Mouse (Mus musculus): ENCODE measurements around the gene Lrch3.
A peak's percentile ranks its signal among the peaks of the same experiment; 100 is the strongest.
"Not testable (repeated sequence)": the region's sequence is repeated elsewhere in the genome, so short reads cannot be mapped to it uniquely, and the experiment has no call there.

The Lrch3 gene

DNA sequence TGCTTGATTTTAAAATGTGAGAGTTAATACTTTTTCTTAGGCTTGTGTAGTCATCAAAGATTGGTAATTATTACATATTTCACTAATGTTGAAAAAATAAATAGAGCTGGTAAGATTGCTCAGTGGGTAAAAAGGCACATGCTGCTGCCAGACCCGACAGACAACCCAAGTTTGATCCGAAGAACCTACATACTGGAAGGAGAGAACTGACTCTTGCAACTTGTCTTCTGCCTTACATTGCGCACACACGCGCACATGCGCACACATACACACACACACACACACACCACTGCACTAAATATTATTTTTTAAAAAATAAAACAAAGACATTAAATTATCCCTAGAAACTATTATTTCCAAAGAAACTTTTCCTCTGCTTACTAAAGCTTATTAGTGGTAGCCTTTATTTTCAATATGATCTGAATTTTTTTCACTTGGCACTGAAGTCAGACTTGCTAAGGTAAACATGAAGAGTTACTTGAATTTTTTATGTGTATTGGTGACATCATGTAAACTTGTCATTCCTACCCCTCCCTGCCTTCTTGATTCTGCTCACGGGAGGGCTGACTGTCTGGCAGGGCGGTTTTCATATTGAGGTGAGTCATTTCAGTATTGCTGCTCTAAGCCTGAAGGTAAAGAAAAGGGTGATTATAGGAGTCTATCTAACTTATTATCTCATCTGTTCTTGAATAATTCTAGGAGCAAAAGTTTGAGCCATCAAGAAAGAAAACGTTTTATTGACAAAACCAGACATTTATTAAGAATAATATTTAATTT is 1.6 kb downstream of the Lrch3 start:
- DNase-seq (ENCODE audit: low spot score) = no peak

DNA sequence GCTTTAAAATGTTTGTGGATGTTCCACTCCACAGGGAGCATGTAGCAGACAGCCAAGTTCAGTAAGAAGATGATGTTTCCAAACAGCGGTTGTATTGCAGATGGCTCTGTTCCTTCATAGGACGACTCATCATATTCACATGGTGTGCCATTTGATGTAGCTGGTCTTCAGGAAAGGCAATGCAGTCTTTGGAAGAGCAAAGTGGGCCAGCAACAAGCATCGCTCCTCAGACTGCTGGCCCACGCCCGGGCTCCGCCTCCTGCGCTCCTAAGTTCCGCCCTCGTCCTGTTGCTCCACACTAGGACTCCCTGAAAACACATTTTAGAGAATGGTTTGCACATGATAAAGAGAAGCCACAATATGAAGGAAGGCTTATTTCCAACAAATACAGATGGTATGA is 12.7 kb downstream of the Lrch3 start:
- DNase-seq (ENCODE audit: low spot score) = not testable (repeated sequence)

DNA sequence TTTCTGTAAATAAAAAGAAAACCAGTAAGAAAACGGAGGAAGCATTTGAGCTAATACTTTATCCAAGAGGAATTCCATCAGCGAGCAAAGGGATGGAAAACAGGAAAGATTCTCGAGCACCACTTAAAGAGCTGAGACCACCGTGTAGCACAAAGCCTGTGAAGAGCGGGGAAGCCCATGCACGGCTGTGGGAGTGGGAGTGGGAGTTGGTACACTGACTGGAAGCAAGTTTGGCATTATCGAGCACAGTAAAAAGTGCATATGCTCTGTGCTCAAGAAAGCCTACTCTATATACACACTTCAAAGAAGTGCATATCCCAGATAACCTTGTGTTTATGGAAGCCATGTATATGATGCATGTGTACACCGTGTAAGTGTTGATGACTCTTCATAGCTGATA is 13.1 kb downstream of the Lrch3 start:
- DNase-seq (ENCODE audit: low spot score) = no peak

DNA sequence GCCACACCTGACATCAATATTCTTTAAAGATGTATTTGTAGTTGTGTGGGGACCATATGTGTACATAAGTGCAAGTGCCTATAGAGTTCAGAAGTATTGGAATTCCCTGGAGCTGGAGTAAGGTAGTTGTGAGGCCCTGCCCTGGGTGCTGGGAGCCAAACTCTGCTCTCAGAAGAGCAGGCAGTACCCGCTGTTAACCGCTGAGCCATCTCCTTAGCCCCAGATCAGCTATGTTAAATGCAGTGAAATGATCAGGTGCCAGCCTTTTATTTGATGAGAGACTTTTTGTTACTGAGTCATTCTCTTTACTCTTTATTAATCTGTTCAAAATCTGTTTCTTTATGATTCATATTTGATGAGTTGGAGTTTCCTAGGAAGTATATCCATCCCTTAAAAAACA is 16.0 kb downstream of the Lrch3 start:
- no peak for DNase-seq (ENCODE audit: low spot score)

DNA sequence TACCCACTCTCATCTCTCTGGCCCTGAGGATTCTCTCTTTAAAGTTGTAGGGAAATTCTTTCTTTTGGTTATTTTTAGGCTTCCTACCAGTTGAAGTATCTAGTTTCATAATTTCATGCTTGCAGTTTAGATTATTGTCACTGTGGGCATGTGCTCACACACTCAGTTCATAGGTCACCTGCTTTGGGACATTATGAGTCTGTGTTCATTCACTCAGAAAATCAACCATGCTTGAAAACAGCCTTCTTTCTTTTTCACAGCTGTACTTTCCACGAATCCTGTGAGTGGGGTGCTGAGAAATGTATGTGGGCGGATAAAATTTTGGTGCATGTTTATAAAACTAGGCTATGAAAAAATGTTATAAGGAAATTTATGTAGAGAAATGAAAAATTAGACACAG is 20.6 kb downstream of the Lrch3 start:
- DNase-seq (ENCODE audit: low spot score) = no peak

DNA sequence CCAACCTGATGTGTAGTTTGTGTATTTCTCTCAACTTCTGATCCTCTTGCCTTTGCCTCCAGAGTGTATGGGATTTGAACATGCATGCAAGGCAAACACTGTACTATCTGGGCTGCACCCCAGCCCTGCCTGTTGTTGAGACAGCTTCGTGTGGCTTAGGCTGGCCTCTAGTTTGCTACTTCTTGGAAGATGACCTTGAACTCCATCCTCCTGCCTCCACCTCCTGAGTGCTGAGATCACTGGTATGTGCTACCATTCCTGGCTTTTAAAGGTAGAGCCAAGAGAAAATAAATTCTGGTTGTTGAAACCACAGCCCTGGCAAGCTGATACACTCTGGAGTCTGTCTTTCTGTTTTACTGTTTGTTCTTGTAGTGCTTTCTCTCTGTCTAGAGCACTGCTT is 21.2 kb downstream of the Lrch3 start:
- DNase-seq (ENCODE audit: low spot score) = no peak

DNA sequence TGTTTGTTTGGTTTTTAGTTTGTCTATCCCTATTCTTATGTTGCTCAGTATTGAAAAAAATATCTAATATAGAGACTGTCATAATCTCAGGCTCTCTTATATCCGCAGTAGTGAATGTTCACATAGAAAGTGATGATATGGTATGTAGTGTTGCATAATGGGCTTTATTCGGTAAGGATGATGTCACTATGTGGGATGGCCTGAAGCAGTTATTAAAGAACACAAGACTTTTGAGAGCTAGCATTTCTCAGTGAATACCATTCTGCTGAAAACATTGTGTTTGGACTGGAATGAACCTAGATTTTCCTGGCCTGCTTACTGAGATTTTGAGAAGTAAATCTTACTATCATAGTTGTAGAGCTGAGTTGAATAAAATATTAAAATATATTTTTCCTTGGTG is 23.5 kb downstream of the Lrch3 start:
- DNase-seq (ENCODE audit: low spot score) = no peak

DNA sequence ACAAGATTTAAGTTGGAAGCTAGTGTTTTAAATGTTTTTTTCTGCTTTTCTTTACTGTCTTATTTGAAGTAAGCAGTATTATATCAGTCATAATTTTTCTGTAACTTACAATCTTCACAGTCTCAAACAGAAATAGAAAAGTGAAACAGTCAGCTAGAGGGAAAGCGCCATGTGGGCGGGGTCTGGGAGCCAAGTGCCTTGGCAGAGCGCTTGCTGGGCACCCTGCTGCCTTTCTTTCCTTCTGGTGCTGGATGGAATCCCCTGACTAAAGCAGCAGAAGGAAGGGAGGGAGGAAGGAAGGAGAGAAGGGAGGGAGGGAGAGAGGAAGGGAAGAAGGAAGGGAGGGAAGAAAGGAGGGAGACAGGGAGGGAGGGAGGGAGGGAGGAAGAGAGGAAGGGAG is 25.4 kb downstream of the Lrch3 start:
- DNase-seq (ENCODE audit: low spot score) = peak; percentile 55

DNA sequence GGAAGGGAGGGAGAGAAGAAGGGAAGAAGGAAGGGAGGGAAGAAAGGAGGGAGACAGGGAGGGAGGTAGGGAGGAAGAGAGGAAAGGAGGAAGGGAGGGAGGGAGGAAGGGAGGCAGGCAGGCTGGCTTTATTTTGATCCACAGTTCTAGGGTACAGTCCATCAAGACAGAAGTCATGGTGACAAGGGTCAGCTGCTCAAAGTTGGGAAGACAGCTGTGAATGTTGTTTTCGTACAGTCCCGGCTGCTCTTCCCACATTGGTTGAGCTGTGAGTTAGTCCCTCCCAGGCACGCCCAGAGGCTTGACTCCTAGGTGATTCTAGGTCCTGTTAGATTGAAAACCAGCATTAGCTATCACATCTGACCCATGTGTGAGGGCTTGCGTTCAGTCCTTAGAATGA is 25.8 kb downstream of the Lrch3 start:
- DNase-seq (ENCODE audit: low spot score) = not testable (repeated sequence)

DNA sequence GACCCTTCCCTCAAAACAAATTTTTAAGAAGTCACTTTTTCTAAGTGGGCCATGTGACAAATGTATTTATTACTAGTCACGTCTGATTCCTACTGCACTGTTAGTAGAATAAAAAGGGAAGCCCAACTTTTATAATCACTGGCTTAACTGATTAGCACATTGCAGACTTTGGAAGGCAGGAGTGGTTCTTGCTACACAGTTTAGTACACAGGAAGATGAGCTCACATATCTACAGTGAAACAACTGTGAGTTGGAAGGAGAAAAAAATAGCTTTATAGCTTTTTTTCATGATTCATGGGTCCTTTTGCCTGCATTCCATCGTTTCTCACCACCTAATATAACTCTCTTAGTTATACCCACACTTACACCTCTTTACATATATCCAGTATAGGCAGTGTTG is 27.3 kb downstream of the Lrch3 start:
- DNase-seq (ENCODE audit: low spot score) = not testable (repeated sequence)

DNA sequence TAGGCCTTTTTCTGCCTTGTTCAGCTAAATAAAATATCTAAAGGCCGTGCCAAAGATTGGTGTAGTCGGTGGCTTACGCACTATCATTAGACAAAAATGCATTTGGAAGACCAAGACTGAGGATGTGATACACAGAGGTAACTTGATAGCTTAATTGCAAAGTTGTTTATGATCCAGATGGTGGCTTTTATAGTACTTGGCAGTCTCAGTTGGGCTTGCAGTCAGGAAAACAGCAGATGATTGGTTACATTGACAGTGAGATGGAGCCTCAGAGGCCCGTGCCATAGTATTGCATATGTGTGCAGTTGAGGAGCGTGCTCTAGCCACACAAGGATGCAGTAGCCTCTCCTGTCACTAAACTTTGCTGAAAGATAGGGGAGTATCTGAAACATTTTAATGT is 28.8 kb downstream of the Lrch3 start:
- DNase-seq (ENCODE audit: low spot score) = no peak

DNA sequence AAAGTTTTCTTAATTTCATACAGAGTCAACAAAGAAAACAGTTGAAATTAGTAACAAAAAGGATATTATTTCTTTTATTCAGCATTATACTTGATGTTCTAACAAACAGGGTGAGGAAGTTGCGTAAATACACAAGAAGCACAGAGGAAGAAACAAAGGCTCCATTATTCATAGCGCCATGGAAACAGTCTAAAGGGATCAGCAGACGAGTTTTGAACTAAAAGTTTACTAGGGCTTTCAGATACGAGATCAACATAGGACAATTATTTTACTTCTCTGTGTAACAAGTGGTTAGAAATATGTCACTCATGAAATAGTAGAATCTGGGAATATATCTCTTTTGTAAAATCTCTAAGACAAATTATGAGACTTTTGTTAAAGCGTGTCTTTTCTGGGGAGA is 31.5 kb downstream of the Lrch3 start:
- DNase-seq (ENCODE audit: low spot score) = no peak

DNA sequence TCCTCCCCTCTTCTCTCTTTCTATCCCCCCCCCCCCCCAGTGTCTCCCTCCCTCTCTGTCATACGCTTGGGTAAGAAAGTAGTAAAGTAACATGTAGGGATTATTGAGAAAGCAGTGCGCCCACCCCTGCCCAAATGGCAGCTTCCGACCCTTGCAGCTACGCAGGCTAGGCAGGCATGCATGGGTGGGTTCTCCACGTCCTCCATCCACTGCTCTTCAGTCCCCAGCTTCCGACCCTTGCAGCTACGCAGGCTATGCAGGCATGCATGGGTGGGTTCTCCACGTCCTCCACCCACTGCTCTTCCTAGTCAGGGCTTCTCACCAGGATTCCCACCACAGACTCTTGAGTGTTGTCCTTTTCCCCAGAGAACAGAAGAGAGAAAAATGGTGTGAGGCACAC is 34.1 kb downstream of the Lrch3 start:
- no peak for DNase-seq (ENCODE audit: low spot score)

DNA sequence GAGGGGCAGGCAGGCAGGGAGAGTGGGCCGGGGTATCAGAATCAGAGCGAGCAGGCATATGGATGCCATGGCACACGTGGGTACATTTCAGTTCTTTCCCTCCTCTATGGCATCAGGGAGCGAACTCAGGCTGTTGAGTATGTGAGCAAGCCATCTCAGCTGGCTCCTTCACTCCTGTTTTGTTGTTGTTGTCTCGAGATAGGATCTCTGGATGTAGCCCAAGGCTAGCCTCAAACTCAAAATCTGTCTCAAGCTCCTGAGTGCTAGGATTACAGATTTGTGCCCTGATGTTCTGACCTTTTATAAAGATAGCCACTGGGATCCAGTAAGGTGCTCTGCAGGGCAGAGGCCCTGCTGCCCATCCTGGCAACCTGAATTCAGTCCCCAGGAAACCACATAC is 34.8 kb downstream of the Lrch3 start:
- no peak for DNase-seq (ENCODE audit: low spot score)

DNA sequence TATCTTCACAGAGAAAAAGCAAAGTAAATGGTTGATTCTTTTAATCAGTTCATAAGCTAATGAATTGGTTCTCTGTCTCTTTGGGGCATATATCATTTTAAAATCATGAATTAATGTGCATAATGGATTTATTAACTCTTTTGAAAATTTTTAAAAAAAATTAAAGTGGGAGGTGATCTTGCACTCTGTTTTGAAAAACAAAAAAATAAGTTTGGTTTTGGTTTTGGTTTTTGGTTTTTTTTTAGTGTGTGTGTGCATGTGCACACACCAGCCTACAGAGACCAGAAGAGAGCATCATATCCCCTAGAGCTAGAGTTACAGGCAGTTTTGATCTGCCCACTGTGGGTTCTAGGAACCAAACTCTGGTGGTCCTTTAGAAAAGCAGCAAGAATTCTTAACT is 35.4 kb downstream of the Lrch3 start:
- no peak for DNase-seq (ENCODE audit: low spot score)

DNA sequence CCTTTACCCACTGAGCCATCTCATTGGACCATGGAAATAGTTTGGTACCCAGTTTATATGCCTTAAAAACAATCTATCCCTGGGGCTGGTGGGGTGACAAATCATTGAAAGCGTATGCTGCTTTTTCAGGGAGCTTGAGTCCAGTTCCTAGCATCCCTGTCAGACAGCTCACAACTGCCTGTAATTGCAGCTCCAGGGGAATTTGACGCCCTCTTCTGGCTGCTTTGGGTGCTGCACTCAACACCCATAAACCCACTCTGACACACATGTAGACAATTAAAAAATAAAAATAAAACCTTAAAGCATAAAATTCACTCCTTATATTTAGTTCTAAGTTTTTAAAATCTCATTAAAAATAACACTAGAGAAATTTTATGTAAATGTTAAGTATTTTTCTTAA is 37.2 kb downstream of the Lrch3 start:
- peak; percentile 51 for DNase-seq (ENCODE audit: low spot score)

DNA sequence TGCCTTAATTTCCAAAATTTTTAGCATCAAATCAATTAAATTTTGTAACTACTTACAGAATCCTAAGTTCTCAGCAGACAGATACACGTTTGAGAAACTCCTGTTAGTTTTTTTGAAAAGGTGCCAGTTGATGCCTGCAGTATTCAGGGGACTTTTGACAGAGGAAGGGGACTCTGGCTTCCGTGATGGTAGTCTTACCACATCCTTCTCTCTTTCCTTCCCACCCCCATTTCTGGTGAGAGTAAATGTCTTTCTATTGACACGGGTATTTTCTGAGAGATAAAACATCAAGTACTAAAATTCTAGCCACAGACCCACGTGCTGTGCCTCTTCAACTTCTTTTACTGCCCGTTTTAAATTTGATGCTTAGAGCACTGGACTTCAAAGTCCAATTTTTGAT is 39.9 kb downstream of the Lrch3 start:
- no peak for DNase-seq (ENCODE audit: low spot score)

DNA sequence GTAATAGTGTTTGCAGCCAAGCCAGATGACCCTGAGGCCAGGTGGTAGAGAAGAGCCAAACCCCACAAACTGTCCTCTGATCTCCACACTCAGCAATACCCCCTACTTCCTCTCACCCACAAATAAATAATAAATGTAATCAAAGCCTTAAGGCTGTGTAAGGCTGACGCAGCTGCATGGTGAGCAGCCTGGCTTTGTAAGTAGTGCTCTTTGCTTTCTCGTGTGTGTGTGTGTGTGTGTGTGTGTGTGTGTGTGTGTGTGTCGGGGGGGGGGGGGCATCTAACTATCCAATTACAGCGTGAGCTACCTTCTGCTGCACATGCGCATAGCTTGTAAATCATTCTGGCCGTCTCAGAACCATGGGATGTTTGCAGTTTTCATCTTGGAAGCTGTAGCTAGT is 40.4 kb downstream of the Lrch3 start:
- no peak for DNase-seq (ENCODE audit: low spot score)

DNA sequence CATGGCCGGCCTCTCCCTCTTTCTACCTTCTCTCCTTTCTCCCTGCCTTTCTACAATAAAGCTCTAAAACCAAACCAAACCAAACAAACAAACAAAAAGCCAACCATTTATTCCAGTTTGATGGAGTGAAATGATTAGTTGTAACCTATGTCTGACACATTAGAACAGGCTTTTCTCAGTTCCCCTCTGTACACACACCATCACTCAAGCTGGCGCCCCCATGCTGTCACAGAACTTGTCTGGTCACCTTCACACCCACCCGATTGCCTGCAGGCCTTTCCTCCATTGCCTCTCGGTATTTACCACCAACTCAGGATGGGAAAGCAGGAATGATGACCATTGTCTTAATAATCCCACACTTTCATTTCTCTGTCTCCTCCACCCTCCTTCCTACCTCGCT is 43.0 kb downstream of the Lrch3 start:
- DNase-seq (ENCODE audit: low spot score) = no peak

DNA sequence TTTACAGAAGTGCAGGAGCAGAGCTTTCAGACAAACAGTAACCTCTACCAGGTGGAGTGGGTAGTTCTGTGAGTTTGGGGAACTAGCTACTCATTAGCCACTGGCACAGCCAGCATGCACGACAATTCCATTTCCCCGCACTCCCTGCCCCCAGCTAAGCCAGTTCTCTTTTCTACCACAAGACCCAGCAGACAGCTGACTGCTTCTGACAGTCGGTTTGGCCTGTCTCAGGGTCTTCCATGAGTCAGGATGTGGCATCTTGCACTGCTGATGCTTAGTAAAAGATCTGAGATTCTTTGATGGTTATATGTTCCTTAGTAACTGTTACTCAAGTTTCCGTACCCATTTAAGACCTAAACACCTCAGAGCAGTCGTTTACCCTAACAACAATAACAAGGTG is 58.6 kb downstream of the Lrch3 start:
- DNase-seq (ENCODE audit: low spot score) = no peak

DNA sequence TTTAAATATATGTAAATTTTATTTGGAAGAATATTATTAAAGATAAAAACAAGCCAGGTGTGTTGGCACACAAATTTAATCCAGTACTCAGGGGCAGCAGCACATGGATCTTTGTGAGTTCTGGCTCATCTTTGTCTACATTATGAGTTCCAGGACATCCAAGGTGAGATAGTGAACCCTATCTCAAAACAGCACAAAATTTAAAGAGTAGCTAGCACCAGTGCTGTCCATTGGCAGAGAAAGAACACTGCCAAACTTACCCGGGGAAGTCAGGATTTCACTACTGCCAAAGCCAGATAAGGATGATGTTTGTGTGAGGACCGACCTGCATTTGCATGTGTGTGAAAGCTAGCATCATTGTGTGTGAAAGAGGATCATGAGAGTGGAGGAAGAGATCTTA is 59.1 kb downstream of the Lrch3 start:
- no peak for DNase-seq (ENCODE audit: low spot score)

DNA sequence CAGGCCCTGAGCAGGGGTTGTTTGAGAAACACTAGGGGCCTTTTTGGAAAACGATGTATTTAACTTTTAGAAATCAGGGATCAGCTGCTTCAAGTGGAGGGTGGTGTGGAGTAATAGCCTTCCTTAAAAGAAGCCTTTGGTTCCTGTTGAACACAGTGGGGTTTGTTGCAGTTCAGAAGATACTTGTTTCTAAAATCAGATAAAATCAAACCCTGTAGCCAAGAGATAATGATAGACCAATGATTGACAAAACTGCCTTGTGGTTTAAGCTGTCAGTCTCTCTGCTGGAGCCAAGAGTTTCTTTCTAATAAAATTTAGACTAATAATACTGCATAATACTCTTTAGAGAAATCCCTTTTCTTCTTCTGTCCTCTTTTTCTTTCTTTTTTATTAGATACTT is 66.3 kb downstream of the Lrch3 start:
- no peak for DNase-seq (ENCODE audit: low spot score)

DNA sequence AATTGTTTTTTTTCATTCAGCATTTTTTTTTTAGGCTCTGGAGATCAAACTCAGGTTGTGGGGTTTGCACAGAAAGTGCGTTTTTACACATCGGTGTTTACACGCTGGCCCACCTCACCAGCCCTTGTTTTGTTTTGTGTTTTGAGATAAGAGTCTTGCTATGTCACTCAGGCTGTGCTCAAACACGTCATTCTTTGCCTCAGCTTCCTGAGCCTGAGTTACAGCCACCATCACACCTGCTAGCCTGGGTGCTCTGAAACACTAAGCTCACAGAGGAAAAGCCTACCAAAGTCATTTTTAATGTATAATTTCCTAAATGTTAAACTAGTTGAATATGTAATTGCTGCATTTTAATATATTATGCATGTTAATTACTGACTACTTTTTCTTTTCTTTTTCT is 67.5 kb downstream of the Lrch3 start:
- no peak for DNase-seq (ENCODE audit: low spot score)

DNA sequence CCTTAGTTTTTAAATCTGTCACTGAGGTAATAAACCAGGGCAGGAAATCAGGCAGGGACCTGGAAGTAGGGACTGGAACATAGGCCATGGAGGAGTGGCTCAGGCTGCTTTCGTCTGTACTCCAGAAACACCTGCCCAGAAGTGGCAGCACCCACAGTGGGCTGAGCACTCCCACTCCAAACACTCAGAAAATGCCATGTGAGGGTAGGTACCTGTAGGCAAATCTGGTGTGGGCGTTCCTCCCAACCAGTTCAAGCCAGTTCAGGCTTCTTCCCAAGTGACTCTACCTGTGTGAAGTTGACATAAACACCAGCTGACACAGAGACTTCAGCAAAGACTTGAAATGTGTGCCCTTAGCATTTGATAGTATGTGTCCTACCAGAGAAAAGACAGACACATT is 70.7 kb downstream of the Lrch3 start:
- no peak for DNase-seq (ENCODE audit: low spot score)

DNA sequence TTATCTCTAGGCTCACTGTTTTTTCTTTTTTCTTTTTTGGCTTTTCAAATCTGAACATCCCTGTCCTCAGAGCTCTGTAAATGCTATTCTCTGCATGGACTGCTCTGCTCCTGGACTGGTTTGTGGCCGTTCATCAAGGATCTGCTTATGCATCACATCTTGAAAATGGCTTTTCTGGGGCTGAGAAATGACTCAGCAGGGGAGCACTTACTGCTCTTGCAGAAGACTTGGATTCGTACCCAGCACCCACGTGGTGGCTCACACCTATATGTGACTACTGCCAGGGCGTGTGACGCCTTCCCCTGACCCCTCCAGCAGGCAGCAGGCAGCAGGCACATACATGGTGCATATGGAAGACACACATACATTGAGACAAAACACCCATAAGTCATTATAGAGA is 78.3 kb downstream of the Lrch3 start:
- DNase-seq (ENCODE audit: low spot score) = no peak

All from testis, postnatal 10 days (tissue).